Mouse (Mus musculus) limb, embryonic 14.5 days (tissue): ENCODE data around the gene Dus4l. TPM values are rescaled to one million over a fixed set of nuclear protein-coding genes. Genes with fewer than 3 reads are reported as not detected.

Experiments used
- ATAC-seq: fragments of 200-750 bp; cut with Nextera tagmentation; 2 replicates; pipeline ENCODE4 v1.8.0; 2017; ENCODE audit warnings: low read depth, moderate number of reproducible peaks, moderate TSS enrichment; ENCODE audit not compliant: low FRiP score
- DNase-seq: peaks from one replicate; pipeline ENCODE4 v3.0.0-alpha.2; 2015; ENCODE audit warnings: low spot score
- H3K27ac ChIP-seq: fragments of 300-500 bp; sonication (generic); replicated peaks from 2 replicates; pipeline ENCODE4 v1.5.1; 2014; ENCODE audit warnings: low read depth, mild to moderate bottlenecking, low read length, moderate library complexity, mixed read lengths
- H3K27me3 ChIP-seq: fragments of 300-500 bp; sonication (generic); 2 replicates; pipeline ENCODE4 v1.6.1; 2014; ENCODE audit warnings: low read length, mixed read lengths; ENCODE audit not compliant: control insufficient read depth, insufficient read depth
- H3K36me3 ChIP-seq: fragments of 300-500 bp; sonication (generic); 2 replicates; pipeline ENCODE4 v1.6.1; 2014; ENCODE audit warnings: mild to moderate bottlenecking, low read length, moderate library complexity, mixed read lengths; ENCODE audit not compliant: control insufficient read depth, insufficient read depth
- H3K4me1 ChIP-seq: fragments of 300-500 bp; sonication (generic); 2 replicates; pipeline ENCODE4 v1.6.1; 2014; ENCODE audit warnings: antibody characterized with exemption, low read length, mixed read lengths; ENCODE audit not compliant: control insufficient read depth, insufficient read depth
- H3K4me2 ChIP-seq: fragments of 300-500 bp; sonication (generic); replicated peaks from 2 replicates; pipeline ENCODE4 v1.6.1; 2014; ENCODE audit warnings: low read depth, mild to moderate bottlenecking, low read length, moderate library complexity; ENCODE audit not compliant: severe bottlenecking
- H3K4me3 ChIP-seq: fragments of 300-500 bp; sonication (generic); replicated peaks from 2 replicates; pipeline ENCODE4 v1.5.1; 2014; ENCODE audit warnings: low read length
- H3K9ac ChIP-seq: fragments of 300-500 bp; sonication (generic); 2 replicates; pipeline ENCODE4 v1.6.1; 2014; ENCODE audit warnings: mild to moderate bottlenecking, low read depth, low read length, moderate library complexity; ENCODE audit not compliant: severe bottlenecking
- H3K9me3 ChIP-seq: fragments of 300-500 bp; sonication (generic); 2 replicates; pipeline ENCODE4 v1.6.1; 2016; ENCODE audit warnings: low read length; ENCODE audit not compliant: control insufficient read depth
- POLR2A ChIP-seq: fragments of 200-500 bp; IDR thresholded peaks from 2 replicates; pipeline ENCODE4 v1.8.0; 2012; ENCODE audit warnings: inconsistent platforms, mild to moderate bottlenecking, moderate library complexity, borderline replicate concordance; ENCODE audit not compliant: insufficient read depth, insufficient read length; ENCODE audit errors: extremely low read depth
- WGBS: fragments of 180-500 bp; shearing (Covaris S2); extraction: QIAGEN DNeasy Blood & Tissue Kit; methylation state at CpG from one replicate; pipeline ENCODE4 v1.1.7; 2014; 5-methylcytosine and 5-hydroxymethylcytosine counted together
- polyA plus RNA-seq, 2 experiments: library from polyadenylated mRNA; depleted of rRNA in 1 of 2; stranded (reverse) in 1 of 2; unstranded in 1 of 2; fragments of >200 nt; fragmentation: Nextera tagmentation in 1 of 2; extraction: Ambion mirVana in 1 of 2; gene quantifications; 2 replicates each; pipeline versions ENCODE4 v1.2.1 to v1.2.3; 2012 to 2014

Dus4l gene
- polyA plus RNA-seq, 2 experiments = 14.1 to 15.1 TPM

- Histone ChIP-seq H3K4me3 (no peak overlapping the region), H3K27me3 (no peaks in the 10 kb centered on the region), H3K27ac (no peak overlapping the region), H3K4me2 (no peak overlapping the region), H3K9me3 (no peaks in the 10 kb centered on the region), H3K36me3 (peaks cover 13% of the 10 kb centered on the region; the same call in 1 of the 2 replicates), H3K4me1 (no peaks in the 10 kb centered on the region), H3K9ac (no peak overlapping the region)
- WGBS = 22% methylated on average over 3 of the region's 3 CpGs
- ATAC-seq (no peak), DNase-seq (no peak)
- TF ChIP-seq POLR2A = no peak
Measured at GRCm38 (mm10) chr12:31592011-31592410, 62.6 kb downstream of the Dus4l start.

Other genes with a start within 250 kb of the Dus4l start
- 11.2 and 12.2 TPM in 2 replicates for gene Cbll1, start 155.2 kb downstream of the Dus4l start, polyA plus RNA-seq (2012; rRNA removed)
- gene Cbll1, start 155.2 kb downstream of the Dus4l start, polyA plus RNA-seq (2014; fragmentation: Nextera tagmentation; extraction: Ambion mirVana) = 16.9 and 19.7 TPM in 2 replicates
- 0.05 and 0.06 TPM in 2 replicates for gene Slc26a4, start 94.9 kb downstream of the Dus4l start, polyA plus RNA-seq (2012; rRNA removed)
- gene Slc26a4, start 94.9 kb downstream of the Dus4l start, polyA plus RNA-seq (2014; fragmentation: Nextera tagmentation; extraction: Ambion mirVana) = not detected in 2 replicates
- 10.3 and 13.5 TPM in 2 replicates for gene Bcap29, start 20.2 kb downstream of the Dus4l start, polyA plus RNA-seq (2012; rRNA removed)
- 32.5 and 34.0 TPM in 2 replicates for gene Bcap29, start 20.2 kb downstream of the Dus4l start, polyA plus RNA-seq (2014; fragmentation: Nextera tagmentation; extraction: Ambion mirVana)
- gene Cog5, start within 50 bp of the Dus4l start, polyA plus RNA-seq (2012; rRNA removed) = 39.1 and 43.4 TPM in 2 replicates
- 36.9 and 38.0 TPM in 2 replicates for gene Cog5, start within 50 bp of the Dus4l start, polyA plus RNA-seq (2014; fragmentation: Nextera tagmentation; extraction: Ambion mirVana)
- 0.13 and 0.14 TPM in 2 replicates for gene Gpr22, start 59.1 kb upstream of the Dus4l start, polyA plus RNA-seq (2012; rRNA removed)
- gene Gpr22, start 59.1 kb upstream of the Dus4l start, polyA plus RNA-seq (2014; fragmentation: Nextera tagmentation; extraction: Ambion mirVana) = 0.30 and 0.32 TPM in 2 replicates